Mouse (Mus musculus) forebrain, embryonic 11.5 days (tissue): ENCODE measurements around the gene Mob3b. TPM values are rescaled to one million over a fixed set of nuclear protein-coding genes. Genes with fewer than 3 reads are reported as not detected.

Source experiments
- ATAC-seq: fragments of 200-750 bp; cut with Nextera tagmentation; replicated peaks from 2 replicates; pipeline ENCODE4 v1.8.0; 2017; ENCODE audit warnings: moderate TSS enrichment; ENCODE audit not compliant: low FRiP score
- DNase-seq: peaks from one replicate; pipeline ENCODE4 v3.0.0-alpha.2; 2017; ENCODE audit warnings: low spot score
- H3K27ac ChIP-seq: fragments of 300-500 bp; sonication (generic); 2 replicates; pipeline ENCODE4 v1.5.1; 2014; ENCODE audit warnings: low read depth, low read length
- H3K27me3 ChIP-seq: fragments of 300-500 bp; sonication (generic); 2 replicates; pipeline ENCODE4 v1.6.1; 2014; ENCODE audit warnings: mild to moderate bottlenecking, low read length, mixed read lengths; ENCODE audit not compliant: control insufficient read depth, insufficient read depth
- H3K36me3 ChIP-seq: fragments of 300-500 bp; sonication (generic); 2 replicates; pipeline ENCODE4 v1.6.1; 2014; ENCODE audit warnings: mild to moderate bottlenecking, low read length, moderate library complexity, mixed read lengths; ENCODE audit not compliant: control insufficient read depth, insufficient read depth
- H3K4me1 ChIP-seq: fragments of 300-500 bp; sonication (generic); replicated peaks from 2 replicates; pipeline ENCODE4 v1.6.1; 2014; ENCODE audit warnings: low read length, mixed read lengths; ENCODE audit not compliant: control insufficient read depth, insufficient read depth
- H3K4me2 ChIP-seq: fragments of 300-500 bp; sonication (generic); 2 replicates; pipeline ENCODE4 v1.6.1; 2014; ENCODE audit warnings: low read depth, mild to moderate bottlenecking, low read length, moderate library complexity, mixed read lengths; ENCODE audit not compliant: severe bottlenecking
- H3K4me3 ChIP-seq: fragments of 300-500 bp; sonication (generic); 2 replicates; pipeline ENCODE4 v1.5.1; 2014; ENCODE audit warnings: low read depth, low read length
- H3K9ac ChIP-seq: fragments of 300-500 bp; sonication (generic); 2 replicates; pipeline ENCODE4 v1.6.1; 2014; ENCODE audit warnings: low read length
- H3K9me3 ChIP-seq: fragments of 300-500 bp; sonication (generic); 2 replicates; pipeline ENCODE4 v1.6.1; 2016; ENCODE audit warnings: low read length, mixed read lengths; ENCODE audit not compliant: control insufficient read depth
- WGBS: fragments of 180-500 bp; shearing (Covaris S2); extraction: QIAGEN DNeasy Blood & Tissue Kit; methylation state at CpG from one replicate; pipeline ENCODE4 v1.1.7; 2014; 5-methylcytosine and 5-hydroxymethylcytosine counted together
- polyA plus RNA-seq: library from polyadenylated mRNA; unstranded; fragments of >200 nt; fragmentation: Nextera tagmentation; extraction: Ambion mirVana; gene quantifications from 2 replicates; pipeline ENCODE4 v1.2.1, GENCODE M21; 2014

Mob3b gene
- polyA plus RNA-seq, 1 experiment from 2014 or later = 18.9 TPM

- 0 out of 2 replicates have a peak, but pooled peaks cover 2% of the 10 kb centered on the region for H3K4me1 ChIP-seq
- WGBS = 62% methylated on average over 9 of the region's 9 CpGs
- no peak for ATAC-seq
- no peaks in the 10 kb centered on the region for H3K9me3 ChIP-seq
- H3K27ac ChIP-seq = no peak overlapping the region
- DNase-seq = no peak
- no peak overlapping the region for H3K9ac ChIP-seq
- H3K4me3 ChIP-seq = no peak overlapping the region
- no peak overlapping the region for H3K4me2 ChIP-seq
- no peaks in the 10 kb centered on the region for H3K36me3 ChIP-seq
- no peaks in the 10 kb centered on the region for H3K27me3 ChIP-seq
Observed at GRCm38 (mm10) chr4:34900155-34900554, 257.1 kb downstream of the Mob3b start.

DNA sequence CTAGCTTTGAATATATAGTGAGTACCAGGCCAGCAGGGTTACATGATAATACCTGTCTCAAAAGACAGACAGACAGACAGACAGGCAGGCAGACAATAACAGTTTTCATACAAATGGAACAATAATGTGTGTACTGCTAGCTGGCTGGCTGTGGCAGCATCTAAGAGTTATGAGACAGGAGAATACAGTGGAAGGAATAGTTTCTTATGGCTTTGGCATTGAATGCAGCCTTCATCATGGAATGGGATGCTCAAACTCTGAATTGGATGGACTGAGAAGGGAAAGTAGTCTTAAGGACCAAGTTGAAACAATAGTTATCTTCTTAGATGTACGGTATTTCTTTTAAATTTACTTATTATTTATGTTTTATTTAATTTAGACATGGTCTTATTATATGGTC is 258.0 kb downstream of the Mob3b start:
- Histone ChIP-seq H3K27me3 (no peaks in the 10 kb centered on the region), H3K9ac (no peak overlapping the region), H3K4me3 (no peak overlapping the region), H3K36me3 (no peaks in the 10 kb centered on the region), H3K4me1 (0 out of 2 replicates have a peak, but pooled peaks cover 2% of the 10 kb centered on the region), H3K9me3 (no peaks in the 10 kb centered on the region), H3K27ac (no peak overlapping the region), H3K4me2 (no peak overlapping the region)
- ATAC-seq = no peak
- WGBS = 91% methylated on average over 1 of the region's 1 CpGs
- no peak for DNase-seq

Other genes with a start within 250 kb of the Mob3b start
- gene Ifnk, start 5.4 kb downstream of the Mob3b start, polyA plus RNA-seq = 0.56 TPM in 1 of 2 replicates, not detected in the other
- gene C9orf72, start 68.7 kb upstream of the Mob3b start, polyA plus RNA-seq = 25.4 and 25.7 TPM in 2 replicates